Mouse (Mus musculus) midbrain, embryonic 10.5 days (tissue): Measurements from ENCODE around the gene Tpm1. TPM values are rescaled to one million over a fixed set of nuclear protein-coding genes. Genes with fewer than 3 reads are reported as not detected.

Experiments
- DNase-seq: peaks from one replicate; pipeline ENCODE4 v3.0.0-alpha.2; 2017; ENCODE audit warnings: low spot score
- H3K27ac ChIP-seq: fragments of 300-500 bp; sonication (generic); replicated peaks from 2 replicates; pipeline ENCODE4 v1.5.1; 2016; ENCODE audit warnings: mild to moderate bottlenecking
- H3K27me3 ChIP-seq: fragments of 300-500 bp; sonication (generic); 2 replicates; pipeline ENCODE4 v1.6.1; 2016; ENCODE audit warnings: low read depth, mild to moderate bottlenecking; ENCODE audit not compliant: poor library complexity, severe bottlenecking
- H3K36me3 ChIP-seq: fragments of 300-500 bp; sonication (generic); 2 replicates; pipeline ENCODE4 v1.6.1; 2016; ENCODE audit warnings: mild to moderate bottlenecking, moderate library complexity
- H3K4me1 ChIP-seq: fragments of 300-500 bp; sonication (generic); 2 replicates; pipeline ENCODE4 v1.6.1; 2016
- H3K4me3 ChIP-seq: fragments of 300-500 bp; sonication (generic); 2 replicates; pipeline ENCODE4 v1.5.1; 2016; ENCODE audit warnings: mild to moderate bottlenecking, moderate library complexity
- H3K9me3 ChIP-seq: fragments of 300-500 bp; sonication (generic); replicated peaks from 2 replicates; pipeline ENCODE4 v1.6.1; 2016; ENCODE audit warnings: mild to moderate bottlenecking
- WGBS: fragments of 180-500 bp; shearing (Covaris S2); methylation state at CpG from one replicate; pipeline ENCODE4 v1.1.7; 2016; 5-methylcytosine and 5-hydroxymethylcytosine counted together
- polyA plus RNA-seq: library from polyadenylated mRNA; unstranded; fragments of >200 nt; fragmentation: Nextera tagmentation; extraction: Ambion mirVana; gene quantifications from 2 replicates; pipeline ENCODE4 v1.2.1, GENCODE M21; 2016

Gene Tpm1
- polyA plus RNA-seq, 1 experiment from 2014 or later, result 263 TPM

- peaks cover 20% of the 10 kb centered on the region for H3K4me1 ChIP-seq
- WGBS, result 74% methylated on average over 9 of the region's 9 CpGs
- H3K36me3 ChIP-seq, result no peaks in the 10 kb centered on the region
- H3K9me3 ChIP-seq, result no peaks in the 10 kb centered on the region
- no peak for DNase-seq
- no peaks in the 10 kb centered on the region for H3K27me3 ChIP-seq
- no peak overlapping the region for H3K4me3 ChIP-seq
- no peak overlapping the region for H3K27ac ChIP-seq
These were observed 37.7 kb downstream of the Tpm1 start for GRCm38 (mm10) chr9:67011483-67011882.

- Histone ChIP-seq H3K4me1 (peaks cover 20% of the 10 kb centered on the region), H3K4me3 (no peak overlapping the region), H3K36me3 (no peaks in the 10 kb centered on the region), H3K9me3 (no peaks in the 10 kb centered on the region), H3K27ac (no peak overlapping the region), H3K27me3 (no peaks in the 10 kb centered on the region)
- DNase-seq, result no peak
- WGBS, result 62% methylated on average over 11 of the region's 11 CpGs
These were observed 40.4 kb downstream of the Tpm1 start for GRCm38 (mm10) chr9:67008781-67009180.

GRCm38 (mm10) chr9:67006376-67006775 is 42.8 kb downstream of the Tpm1 start:
- no peak for DNase-seq
- no peaks in the 10 kb centered on the region for H3K9me3 ChIP-seq
- WGBS, result 83% methylated on average over 4 of the region's 4 CpGs

GRCm38 (mm10) chr9:67005161-67005742 is 44.0 kb downstream of the Tpm1 start:
- H3K4me3 ChIP-seq, result no peak overlapping the region
- H3K27ac ChIP-seq, result no peak overlapping the region
- H3K4me1 ChIP-seq, result peaks cover 11% of the 10 kb centered on the region; the same call in 1 of the 2 replicates
- H3K9me3 ChIP-seq, result no peaks in the 10 kb centered on the region
- DNase-seq, result no peak
- no peaks in the 10 kb centered on the region for H3K36me3 ChIP-seq
- WGBS, result 88% methylated on average over 11 of the region's 11 CpGs
- no peaks in the 10 kb centered on the region for H3K27me3 ChIP-seq

More at GRCm38 (mm10) chr9:67006376-67006775, 42.8 kb downstream of the Tpm1 start:
- no peaks in the 10 kb centered on the region for H3K27me3 ChIP-seq
- H3K27ac ChIP-seq, result no peak overlapping the region
- no peak overlapping the region for H3K4me3 ChIP-seq
- H3K36me3 ChIP-seq, result no peaks in the 10 kb centered on the region
- H3K4me1 ChIP-seq, result peaks cover 9% of the 10 kb centered on the region; the same call in 1 of the 2 replicates

GRCm38 (mm10) chr9:67003656-67004055 is 45.5 kb downstream of the Tpm1 start:
- no peaks in the 10 kb centered on the region for H3K27me3 ChIP-seq
- H3K27ac ChIP-seq, result no peak overlapping the region
- no peaks in the 10 kb centered on the region for H3K9me3 ChIP-seq
- H3K36me3 ChIP-seq, result no peaks in the 10 kb centered on the region
- DNase-seq, result no peak
- WGBS, result 52% methylated on average over 4 of the region's 4 CpGs
- H3K4me3 ChIP-seq, result no peak overlapping the region
- H3K4me1 ChIP-seq, result peaks cover 9% of the 10 kb centered on the region; the same call in 1 of the 2 replicates

GRCm38 (mm10) chr9:67003156-67003555 is 46.0 kb downstream of the Tpm1 start:
- no peak for DNase-seq
- WGBS, result 45% methylated on average over 4 of the region's 4 CpGs
- Histone ChIP-seq H3K4me3 (no peak overlapping the region), H3K36me3 (no peaks in the 10 kb centered on the region), H3K27ac (no peak overlapping the region), H3K9me3 (no peaks in the 10 kb centered on the region), H3K27me3 (no peaks in the 10 kb centered on the region), H3K4me1 (peaks cover 6% of the 10 kb centered on the region; the same call in 1 of the 2 replicates)

- 79% methylated on average over 4 of the region's 4 CpGs for WGBS
- no peak overlapping the region for H3K4me3 ChIP-seq
- H3K4me1 ChIP-seq, result peaks cover 6% of the 10 kb centered on the region; the same call in 1 of the 2 replicates
- no peaks in the 10 kb centered on the region for H3K9me3 ChIP-seq
- no peak for DNase-seq
- no peak overlapping the region for H3K27ac ChIP-seq
- H3K36me3 ChIP-seq, result no peaks in the 10 kb centered on the region
- H3K27me3 ChIP-seq, result no peaks in the 10 kb centered on the region
These were observed 47.7 kb downstream of the Tpm1 start for GRCm38 (mm10) chr9:67001506-67001905.

- DNase-seq, result peak; percentile 87
- Histone ChIP-seq H3K4me1 (peaks cover 6% of the 10 kb centered on the region; the same call in 1 of the 2 replicates), H3K36me3 (no peaks in the 10 kb centered on the region), H3K27ac (no peak overlapping the region), H3K9me3 (no peaks in the 10 kb centered on the region), H3K4me3 (no peak overlapping the region), H3K27me3 (no peaks in the 10 kb centered on the region)
- WGBS, result 9% methylated on average over 6 of the region's 6 CpGs
These were observed 48.2 kb downstream of the Tpm1 start for GRCm38 (mm10) chr9:67001050-67001449.

GRCm38 (mm10) chr9:66999698-67000097 is 49.5 kb downstream of the Tpm1 start:
- no peak overlapping the region for H3K4me3 ChIP-seq
- DNase-seq, result no peak
- H3K27ac ChIP-seq, result no peak overlapping the region
- WGBS, result 94% methylated on average over 8 of the region's 8 CpGs
- H3K4me1 ChIP-seq, result peaks cover 6% of the 10 kb centered on the region; the same call in 1 of the 2 replicates
- no peaks in the 10 kb centered on the region for H3K27me3 ChIP-seq
- H3K36me3 ChIP-seq, result no peaks in the 10 kb centered on the region
- no peaks in the 10 kb centered on the region for H3K9me3 ChIP-seq

- no peaks in the 10 kb centered on the region for H3K27me3 ChIP-seq
- no peak overlapping the region for H3K27ac ChIP-seq
- 78% methylated on average over 8 of the region's 8 CpGs for WGBS
- H3K4me3 ChIP-seq, result no peak overlapping the region
- DNase-seq, result no peak
- no peaks in the 10 kb centered on the region for H3K9me3 ChIP-seq
- no peaks in the 10 kb centered on the region for H3K36me3 ChIP-seq
- H3K4me1 ChIP-seq, result peaks cover 16% of the 10 kb centered on the region; the same call in 1 of the 2 replicates
These were observed 57.3 kb downstream of the Tpm1 start for GRCm38 (mm10) chr9:66991750-66992410.

GRCm38 (mm10) chr9:66991021-66991749 is 58.0 kb downstream of the Tpm1 start:
- WGBS, result 61% methylated on average over 9 of the region's 9 CpGs
- H3K36me3 ChIP-seq, result no peaks in the 10 kb centered on the region
- H3K27me3 ChIP-seq, result no peaks in the 10 kb centered on the region
- peaks cover 16% of the 10 kb centered on the region; the same call in 1 of the 2 replicates for H3K4me1 ChIP-seq
- H3K27ac ChIP-seq, result no peak overlapping the region
- H3K9me3 ChIP-seq, result no peaks in the 10 kb centered on the region
- no peak for DNase-seq
- H3K4me3 ChIP-seq, result no peak overlapping the region

GRCm38 (mm10) chr9:66990046-66990445 is 59.2 kb downstream of the Tpm1 start:
- no peak for DNase-seq
- Histone ChIP-seq H3K36me3 (no peaks in the 10 kb centered on the region), H3K27me3 (no peaks in the 10 kb centered on the region), H3K27ac (no peak overlapping the region), H3K4me3 (no peak overlapping the region), H3K4me1 (peaks cover 16% of the 10 kb centered on the region; the same call in 1 of the 2 replicates), H3K9me3 (no peaks in the 10 kb centered on the region)
- WGBS, result 92% methylated on average over 5 of the region's 5 CpGs

GRCm38 (mm10) chr9:66989581-66989980 is 59.6 kb downstream of the Tpm1 start:
- WGBS, result 87% methylated on average over 6 of the region's 6 CpGs
- no peak for DNase-seq
- Histone ChIP-seq H3K4me3 (no peak overlapping the region), H3K27me3 (no peaks in the 10 kb centered on the region), H3K36me3 (no peaks in the 10 kb centered on the region), H3K27ac (no peak overlapping the region), H3K4me1 (peaks cover 16% of the 10 kb centered on the region; the same call in 1 of the 2 replicates), H3K9me3 (no peaks in the 10 kb centered on the region)
